Mouse (Mus musculus) fibroblast of lung, adult 2 months (primary cell): Measurements from ENCODE around the gene Vmn2r100.

Source experiments
- DNase-seq: peaks from one replicate; pipeline ENCODE4 v3.0.0-alpha.2; 2011; ENCODE audit warnings: low read depth

Vmn2r100 gene

DNA sequence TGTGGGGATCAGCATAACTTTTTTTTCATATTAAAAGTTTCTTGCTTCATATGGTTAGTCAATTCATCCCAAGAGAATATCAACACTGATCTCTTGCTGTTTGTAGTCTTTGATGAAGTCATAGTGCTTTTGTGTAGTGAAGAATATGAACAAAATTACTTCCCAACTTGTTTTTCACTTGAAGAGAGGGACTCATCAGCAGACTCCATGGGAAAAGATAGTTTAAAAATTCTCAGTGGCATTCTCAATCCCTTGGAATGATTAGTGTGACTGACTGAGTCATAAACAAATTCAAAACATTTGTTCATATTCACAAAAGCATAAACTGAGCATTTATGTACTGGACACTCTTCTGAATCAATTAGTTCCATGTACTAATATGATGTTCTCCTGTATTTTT, at the start of gene Vmn2r100:
Vmn2r100 (plus strand) TSS at position 301 of the 400 bp plus-strand sequence.
- DNase-seq, result no peak

DNA sequence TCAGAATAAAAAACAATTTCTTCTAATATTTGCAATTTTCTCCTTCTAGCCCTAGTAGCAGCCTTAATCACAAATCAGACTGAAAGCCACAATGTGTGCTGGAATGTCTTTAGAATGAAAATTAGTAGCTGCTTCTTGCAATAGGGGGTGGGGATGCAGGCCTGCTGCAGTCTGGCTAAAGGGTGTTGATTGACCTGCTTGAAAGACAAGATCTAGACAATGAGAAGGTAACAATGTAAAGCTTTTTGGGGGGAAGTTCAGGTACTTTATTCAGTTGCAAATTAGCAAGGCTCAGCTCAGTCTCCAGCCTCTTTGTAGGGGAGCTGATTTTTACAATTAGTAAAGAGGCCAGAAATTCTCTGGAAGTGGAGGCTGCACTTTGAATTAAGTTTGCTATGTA, 21.7 kb upstream of the Vmn2r100 start:
- DNase-seq, result no peak

DNA sequence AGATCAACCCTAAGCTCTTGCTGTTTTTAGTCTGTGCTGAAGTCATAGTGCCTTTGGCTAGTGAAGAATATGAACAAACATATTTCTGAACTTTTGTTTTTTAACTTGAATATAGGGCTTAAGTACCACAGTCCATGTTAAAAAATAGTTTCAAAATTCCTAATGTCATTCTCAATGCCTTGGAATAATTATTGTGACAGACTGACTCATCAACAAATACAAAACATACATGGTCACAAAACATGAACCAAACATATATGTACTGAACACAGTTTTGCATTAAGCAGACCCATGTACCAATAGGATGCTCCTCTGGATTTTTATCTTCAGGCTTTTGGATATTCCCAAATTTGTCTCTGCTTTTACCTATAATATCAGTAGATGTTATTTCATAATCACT, 72.4 kb downstream of the Vmn2r100 start, which contains the start of gene Vmn2r101:
Vmn2r101 (plus strand) TSS at position 301 of the 400 bp plus-strand sequence.
- DNase-seq, result no peak
